Mouse (Mus musculus) kidney, adult 2 months (tissue): ENCODE measurements around the gene Mospd3. TPM values are rescaled to one million over a fixed set of nuclear protein-coding genes. Genes with fewer than 3 reads are reported as not detected.
"Not testable (repeated sequence)": the region's sequence is repeated elsewhere in the genome, so short reads cannot be mapped to it uniquely, and the experiment has no call there.

Experiments
- DNase-seq: peaks from one replicate; pipeline ENCODE4 v3.0.0; 2021
- H3K27ac ChIP-seq: fragments of 200-500 bp; 2 replicates; pipeline ENCODE4 v1.5.1; 2012; ENCODE audit warnings: low read depth, low read length, control low read depth, inconsistent platforms; ENCODE audit not compliant: insufficient read depth
- H3K27me3 ChIP-seq: fragments of 200-500 bp; replicated peaks from 2 replicates; pipeline ENCODE4 v1.6.1; 2012; ENCODE audit warnings: mild to moderate bottlenecking, moderate library complexity, low read length, inconsistent platforms; ENCODE audit not compliant: control insufficient read depth, insufficient read depth
- H3K36me3 ChIP-seq: fragments of 200-500 bp; 2 replicates; pipeline ENCODE4 v1.6.1; 2012; ENCODE audit warnings: mild to moderate bottlenecking, moderate library complexity, low read length, inconsistent platforms; ENCODE audit not compliant: control insufficient read depth, insufficient read depth
- H3K4me1 ChIP-seq: fragments of 200-500 bp; 2 replicates; pipeline ENCODE4 v1.6.1; 2011; ENCODE audit warnings: low read length; ENCODE audit not compliant: control insufficient read depth, insufficient read depth
- H3K4me3 ChIP-seq: fragments of 200-500 bp; 2 replicates; pipeline ENCODE4 v1.5.1; 2011; ENCODE audit warnings: mild to moderate bottlenecking, low read depth, low read length, control low read depth; ENCODE audit not compliant: insufficient read depth
- CTCF ChIP-seq: fragments of 200-500 bp; conservative IDR thresholded peaks from 2 replicates; pipeline ENCODE4 v1.5.1; 2011; ENCODE audit warnings: low read depth, mild to moderate bottlenecking, control low read depth, low read length, moderate library complexity, mixed read lengths; ENCODE audit not compliant: insufficient read depth, insufficient read length
- POLR2A ChIP-seq: fragments of 200-500 bp; IDR thresholded peaks from one replicate; pipeline ENCODE4 v1.6.1; 2011; ENCODE audit warnings: low read depth, low read length, control low read depth
- WGBS: fragments of 180-500 bp; shearing (Covaris S2); methylation state at CpG from one replicate; pipeline ENCODE4 v1.1.7; 2018; 5-methylcytosine and 5-hydroxymethylcytosine counted together
- polyA plus RNA-seq: library from polyadenylated mRNA; depleted of rRNA; stranded (reverse); fragments of >200 nt; gene quantifications from 2 replicates; pipeline ENCODE4 v1.2.3, GENCODE M21; 2012

Gene Mospd3
- polyA plus RNA-seq, 1 experiment = 84.2 TPM

GRCm38 (mm10) chr5:137630602-137631001 lies 29.7 kb upstream of the Mospd3 start:
- no peak for TF ChIP-seq POLR2A
- TF ChIP-seq CTCF = no peak
- H3K27me3 ChIP-seq = no peaks in the 10 kb centered on the region
- H3K4me3 ChIP-seq = peak overlapping the region; percentile 86
- WGBS = 16% methylated on average over 3 of the region's 3 CpGs
- peaks cover 18% of the 10 kb centered on the region for H3K4me1 ChIP-seq
- DNase-seq = peak; percentile 83
- H3K36me3 ChIP-seq = no peaks in the 10 kb centered on the region
- H3K27ac ChIP-seq = peak overlapping the region; percentile 93

DNA sequence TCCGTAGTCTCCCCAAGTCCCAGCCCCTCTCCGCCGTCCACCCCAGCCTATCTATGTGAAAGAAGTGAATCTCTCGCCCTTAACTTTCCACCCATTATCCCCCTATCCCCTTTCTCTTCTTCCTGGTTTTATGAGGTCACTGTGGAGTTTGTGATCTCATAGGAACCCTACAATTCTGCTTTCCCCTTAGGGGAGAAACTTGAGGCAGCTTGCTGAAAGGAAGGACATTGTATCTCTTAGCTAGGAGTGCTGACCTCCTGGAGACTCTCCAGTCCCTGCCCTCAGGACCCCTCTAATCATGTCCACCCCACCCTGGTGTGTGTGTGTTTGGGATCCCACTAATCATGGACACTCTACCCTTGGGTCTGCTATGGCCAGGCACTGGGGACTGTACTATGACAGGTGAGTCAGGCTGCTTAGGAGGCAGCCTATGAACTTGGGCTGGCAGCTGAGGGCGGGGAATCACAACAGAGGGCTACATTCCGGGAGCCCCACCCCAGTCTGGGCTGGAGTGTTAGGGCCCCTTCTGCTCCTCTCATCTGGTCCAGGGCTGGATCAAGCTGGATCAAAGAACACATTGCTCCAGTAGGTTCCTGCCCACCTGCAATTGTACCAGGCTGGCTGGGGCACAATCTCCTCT lies 29.2 kb upstream of the Mospd3 start:
- Histone ChIP-seq H3K4me3 (peak overlapping the region; percentile 86), H3K27ac (peak overlapping the region; percentile 93), H3K27me3 (no peaks in the 10 kb centered on the region), H3K36me3 (no peaks in the 10 kb centered on the region), H3K4me1 (peaks cover 18% of the 10 kb centered on the region)
- WGBS = 11% methylated on average over 6 of the region's 6 CpGs
- no peak for TF ChIP-seq POLR2A
- DNase-seq = peak; percentile 76

DNA sequence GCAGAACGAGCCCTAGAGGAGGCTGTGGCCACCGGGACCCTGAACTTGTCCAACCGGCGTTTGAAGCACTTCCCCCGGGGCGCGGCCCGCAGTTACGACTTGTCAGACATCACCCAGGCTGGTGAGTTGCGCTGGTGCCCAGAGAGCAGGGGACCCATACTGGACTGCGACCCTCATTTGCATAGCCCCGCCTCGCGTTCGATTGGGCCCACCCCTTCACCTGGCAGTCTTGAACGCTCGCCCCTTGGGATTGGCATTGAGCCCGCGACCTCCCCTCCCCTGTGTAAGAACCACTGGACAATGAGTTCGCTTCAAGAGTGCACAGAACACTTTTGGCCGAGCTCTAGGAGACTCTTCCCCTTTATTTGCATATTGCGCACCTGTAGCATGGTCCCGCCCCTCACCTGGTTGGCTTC lies 28.5 kb upstream of the Mospd3 start:
- Histone ChIP-seq H3K4me3 (peak overlapping the region; percentile 86), H3K27ac (peak overlapping the region; percentile 93), H3K4me1 (peaks cover 18% of the 10 kb centered on the region), H3K27me3 (no peaks in the 10 kb centered on the region), H3K36me3 (no peaks in the 10 kb centered on the region)
- DNase-seq = peak; percentile 84
- TF ChIP-seq POLR2A = no peak
- no peak for TF ChIP-seq CTCF
- under 1% methylated on average over 23 of the region's 23 CpGs for WGBS

DNA sequence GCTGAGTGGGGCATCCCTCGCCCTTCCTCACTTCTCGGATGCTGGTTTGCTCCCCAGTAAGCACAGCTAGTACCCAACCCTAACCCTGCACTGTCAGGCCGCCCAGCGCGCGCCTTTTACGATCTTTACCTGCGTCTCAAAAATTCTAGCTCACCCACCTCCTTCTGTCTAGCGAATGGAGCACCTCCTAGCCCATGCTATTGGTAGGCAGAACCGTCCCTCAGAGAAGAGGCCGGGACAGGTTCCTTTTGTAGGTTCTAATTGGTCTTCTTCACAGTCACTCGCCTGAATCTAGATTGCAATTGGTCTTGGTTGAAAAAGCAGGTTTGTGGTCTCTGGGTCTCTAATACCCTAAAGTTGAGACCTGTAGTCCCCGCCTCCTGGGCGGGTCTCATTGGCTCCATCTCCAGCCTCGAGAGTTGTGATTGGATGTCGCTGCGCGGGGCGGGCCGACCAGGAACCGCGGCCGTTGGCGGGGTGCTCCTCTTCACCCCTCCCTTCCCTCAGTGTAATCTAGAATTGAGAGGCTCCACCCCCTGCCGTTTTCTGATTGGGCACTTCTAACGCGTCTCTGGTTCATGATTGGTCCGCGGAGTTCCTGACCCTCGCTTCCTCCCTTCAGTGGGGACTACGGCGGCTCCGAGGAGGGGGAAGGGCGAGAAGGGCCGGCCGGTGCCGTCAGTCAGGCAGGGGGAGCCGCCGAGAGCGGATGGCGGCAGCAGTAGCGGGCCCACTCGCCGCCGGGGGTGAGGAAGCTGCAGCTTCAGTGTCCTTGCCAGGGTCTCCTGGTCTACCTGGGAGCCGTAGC lies 27.8 kb upstream of the Mospd3 start, which contains the start of the genes Fbxo24, Lrch4 and Gm20605:
Gene Fbxo24, minus strand, starts transcription at position 505 of the 808 bp plus-strand sequence.
Gene Lrch4, plus strand, starts transcription at position 624 of the 808 bp plus-strand sequence.
Gene Gm20605, plus strand, starts transcription at position 678 of the 808 bp plus-strand sequence.
- H3K4me1 ChIP-seq = peaks cover 12% of the 10 kb centered on the region
- peak within 1 kb of the TSS; percentile 86 for H3K4me3 ChIP-seq
- WGBS = under 1% methylated on average over 46 of the region's 46 CpGs
- no peaks in the 10 kb centered on the region for H3K36me3 ChIP-seq
- H3K27ac ChIP-seq = peak within 1 kb of the TSS; percentile 98
- no peaks in the 10 kb centered on the region for H3K27me3 ChIP-seq
- TF ChIP-seq POLR2A (peak; percentile 85), CTCF (no peak)
- peak; percentile 100 for DNase-seq

GRCm38 (mm10) chr5:137627991-137628390 lies 27.1 kb upstream of the Mospd3 start:
- Histone ChIP-seq H3K4me3 (peak overlapping the region; percentile 82), H3K27ac (peak overlapping the region; percentile 98), H3K36me3 (no peaks in the 10 kb centered on the region), H3K4me1 (peaks cover 5% of the 10 kb centered on the region; the same call in 1 of the 2 replicates), H3K27me3 (no peaks in the 10 kb centered on the region)
- 1% methylated on average over 9 of the region's 9 CpGs for WGBS
- DNase-seq = peak; percentile 52
- TF ChIP-seq POLR2A (no peak), CTCF (no peak)

DNA sequence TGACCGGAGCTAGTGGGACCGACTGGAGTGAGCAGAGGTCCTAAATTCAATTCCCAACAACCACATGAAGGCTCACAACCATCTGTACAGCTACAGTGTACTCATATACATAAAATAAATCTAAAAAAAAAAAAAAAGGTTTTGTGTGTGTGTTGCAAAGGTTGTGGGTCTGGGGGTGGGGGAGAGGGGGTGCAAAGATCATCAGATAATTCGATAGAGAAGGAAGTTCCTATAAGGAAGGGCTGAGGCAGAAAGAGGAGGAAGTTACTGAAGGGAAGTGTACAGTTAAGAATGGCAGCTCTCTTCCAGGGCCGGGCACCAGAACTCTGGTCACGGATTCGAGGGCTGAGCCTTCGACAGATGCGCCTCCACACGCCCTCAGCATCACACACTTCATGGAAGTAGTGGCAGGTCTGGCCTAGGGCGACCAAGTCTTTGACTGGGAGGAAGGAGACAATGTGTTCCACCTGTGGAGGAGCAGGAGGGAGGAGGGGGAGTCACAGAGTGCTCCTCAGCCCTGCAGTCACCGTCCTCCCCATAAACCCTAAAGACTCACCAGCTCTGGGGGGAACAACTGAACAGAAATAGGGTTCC lies 23.2 kb upstream of the Mospd3 start:
- Histone ChIP-seq H3K4me3 (no peak overlapping the region), H3K27ac (no peak overlapping the region), H3K36me3 (no peaks in the 10 kb centered on the region), H3K27me3 (no peaks in the 10 kb centered on the region), H3K4me1 (no peaks in the 10 kb centered on the region)
- no peak for DNase-seq
- TF ChIP-seq CTCF (no peak), POLR2A (no peak)
- WGBS = 84% methylated on average over 11 of the region's 11 CpGs

- H3K4me1 ChIP-seq = peaks cover 14% of the 10 kb centered on the region
- no peak for DNase-seq
- H3K36me3 ChIP-seq = no peaks in the 10 kb centered on the region
- 87% methylated on average over 7 of the region's 7 CpGs for WGBS
- no peak overlapping the region for H3K4me3 ChIP-seq
- TF ChIP-seq CTCF = no peak
- TF ChIP-seq POLR2A = no peak
- H3K27ac ChIP-seq = no peak overlapping the region
- H3K27me3 ChIP-seq = no peaks in the 10 kb centered on the region
Measured at GRCm38 (mm10) chr5:137615347-137615746, 14.5 kb upstream of the Mospd3 start.

- not testable (repeated sequence) for H3K27me3 ChIP-seq, DNase-seq, H3K36me3 ChIP-seq, H3K27ac ChIP-seq, H3K4me3 ChIP-seq
- 96% methylated on average over 2 of the region's 2 CpGs for WGBS
- peaks cover 14% of the 10 kb centered on the region for H3K4me1 ChIP-seq
Measured at GRCm38 (mm10) chr5:137614921-137615320, 14.1 kb upstream of the Mospd3 start.
